Mouse (Mus musculus) intestine, postnatal 0 days (tissue): ENCODE results near the gene Ssbp3. TPM values are rescaled to one million over a fixed set of nuclear protein-coding genes. Genes with fewer than 3 reads are reported as not detected.

Source experiments
- ATAC-seq: fragments of 200-750 bp; cut with Nextera tagmentation; 2 replicates; pipeline ENCODE4 v1.8.0; 2017; ENCODE audit warnings: mild to moderate bottlenecking, moderate TSS enrichment, moderate library complexity
- H3K27ac ChIP-seq: fragments of 300-500 bp; sonication (generic); 2 replicates; pipeline ENCODE4 v1.5.1; 2014; ENCODE audit warnings: mild to moderate bottlenecking, low read depth, low read length, moderate library complexity
- H3K27me3 ChIP-seq: fragments of 300-500 bp; sonication (generic); replicated peaks from 2 replicates; pipeline ENCODE4 v1.6.1; 2014; ENCODE audit warnings: low read length, mixed read lengths; ENCODE audit not compliant: control insufficient read depth, insufficient read depth
- H3K36me3 ChIP-seq: fragments of 300-500 bp; sonication (generic); 2 replicates; pipeline ENCODE4 v1.6.1; 2014; ENCODE audit warnings: mild to moderate bottlenecking, moderate library complexity; ENCODE audit not compliant: control insufficient read depth, insufficient read depth
- H3K4me1 ChIP-seq: fragments of 300-500 bp; sonication (generic); replicated peaks from 2 replicates; pipeline ENCODE4 v1.6.1; 2014; ENCODE audit warnings: antibody characterized with exemption, low read length, mixed read lengths; ENCODE audit not compliant: control insufficient read depth, insufficient read depth
- H3K4me2 ChIP-seq: fragments of 300-500 bp; sonication (generic); replicated peaks from 2 replicates; pipeline ENCODE4 v1.6.1; 2014; ENCODE audit warnings: low read depth, mild to moderate bottlenecking, moderate library complexity
- H3K4me3 ChIP-seq: fragments of 300-500 bp; sonication (generic); 2 replicates; pipeline ENCODE4 v1.5.1; 2014; ENCODE audit warnings: low read depth, low read length
- H3K9ac ChIP-seq: fragments of 300-500 bp; sonication (generic); 2 replicates; pipeline ENCODE4 v1.6.1; 2014; ENCODE audit warnings: mild to moderate bottlenecking, low read depth, low read length
- H3K9me3 ChIP-seq: fragments of 300-500 bp; sonication (generic); 2 replicates; pipeline ENCODE4 v1.6.1; 2016; ENCODE audit warnings: mixed run types; ENCODE audit not compliant: control insufficient read depth
- CTCF ChIP-seq: sonication (generic); IDR thresholded peaks from 2 replicates; pipeline ENCODE4 v1.5.1; 2016; ENCODE audit warnings: low read depth, mild to moderate bottlenecking, control low read depth, antibody characterized with exemption, moderate library complexity
- WGBS: fragments of 180-500 bp; shearing (Covaris S2); extraction: QIAGEN DNeasy Blood & Tissue Kit; methylation state at CpG from one replicate; pipeline ENCODE4 v1.1.7; 2014; 5-methylcytosine and 5-hydroxymethylcytosine counted together
- polyA plus RNA-seq: library from polyadenylated mRNA; unstranded; fragments of >200 nt; fragmentation: Nextera tagmentation; extraction: Ambion mirVana; gene quantifications from 2 replicates; pipeline ENCODE4 v1.2.1, GENCODE M21; 2015

The Ssbp3 gene
- polyA plus RNA-seq, 1 experiment from 2014 or later, result 45.2 TPM

- ATAC-seq, result peak; percentile 19; the same call in 1 of the 2 replicates
- Histone ChIP-seq H3K4me3 (0 out of 2 replicates have a peak overlapping the region, but pooled peaks have one; percentile 96), H3K9ac (no peak overlapping the region), H3K36me3 (no peaks in the 10 kb centered on the region), H3K4me2 (peak overlapping the region; percentile 99), H3K9me3 (no peaks in the 10 kb centered on the region), H3K27me3 (no peaks in the 10 kb centered on the region), H3K4me1 (0 out of 2 replicates have a peak, but pooled peaks cover 16% of the 10 kb centered on the region), H3K27ac (peak overlapping the region; percentile 82)
- 14% methylated on average over 10 of the region's 10 CpGs for WGBS
- TF ChIP-seq CTCF, result 0 out of 2 replicates have a peak, but pooled peaks have one; percentile 1
These were observed 1.4 kb upstream of the Ssbp3 start for GRCm38 (mm10) chr4:106908950-106909751.

GRCm38 (mm10) chr4:106909797-106910196 lies 704 bp upstream of the Ssbp3 start:
- Histone ChIP-seq H3K27me3 (no peaks in the 10 kb centered on the region), H3K4me1 (0 out of 2 replicates have a peak, but pooled peaks cover 16% of the 10 kb centered on the region), H3K36me3 (peaks cover under 1% of the 10 kb centered on the region; the same call in 1 of the 2 replicates), H3K27ac (peak overlapping the region; percentile 82), H3K9me3 (no peaks in the 10 kb centered on the region), H3K4me3 (peak overlapping the region; percentile 96; the same call in 1 of the 2 replicates), H3K4me2 (peak overlapping the region; percentile 99), H3K9ac (no peak overlapping the region)
- 1% methylated on average over 6 of the region's 6 CpGs for WGBS
- no peak for TF ChIP-seq CTCF
- no peak for ATAC-seq

- H3K4me1 ChIP-seq, result 0 out of 2 replicates have a peak, but pooled peaks cover 16% of the 10 kb centered on the region
- H3K4me3 ChIP-seq, result peak overlapping the region; percentile 96
- no peak for TF ChIP-seq CTCF
- WGBS, result under 1% methylated on average over 86 of the region's 89 CpGs
- ATAC-seq, result peak; percentile 90
- peaks cover 15% of the 10 kb centered on the region for H3K36me3 ChIP-seq
- H3K9ac ChIP-seq, result peak overlapping the region; percentile 89
- no peaks in the 10 kb centered on the region for H3K9me3 ChIP-seq
- peak overlapping the region; percentile 99 for H3K4me2 ChIP-seq
- no peaks in the 10 kb centered on the region for H3K27me3 ChIP-seq
- peak overlapping the region; percentile 92 for H3K27ac ChIP-seq
These were observed 823 bp downstream of the Ssbp3 start for GRCm38 (mm10) chr4:106911246-106911801.

- Histone ChIP-seq H3K36me3 (peaks cover 23% of the 10 kb centered on the region), H3K9ac (peak overlapping the region; percentile 89), H3K4me1 (0 out of 2 replicates have a peak, but pooled peaks cover 16% of the 10 kb centered on the region), H3K4me3 (peak overlapping the region; percentile 96), H3K27ac (peak overlapping the region; percentile 92), H3K4me2 (peak overlapping the region; percentile 99), H3K9me3 (no peaks in the 10 kb centered on the region), H3K27me3 (no peaks in the 10 kb centered on the region)
- no peak for ATAC-seq
- under 1% methylated on average over 50 of the region's 73 CpGs for WGBS
- peak; percentile 28; the same call in 1 of the 2 replicates for TF ChIP-seq CTCF
These were observed 1.6 kb downstream of the Ssbp3 start for GRCm38 (mm10) chr4:106911951-106912688.

- Histone ChIP-seq H3K9me3 (no peaks in the 10 kb centered on the region), H3K4me2 (peak overlapping the region; percentile 99), H3K27ac (no peak overlapping the region), H3K4me1 (0 out of 2 replicates have a peak, but pooled peaks cover 13% of the 10 kb centered on the region), H3K27me3 (no peaks in the 10 kb centered on the region), H3K9ac (peak overlapping the region; percentile 89), H3K36me3 (peaks cover 29% of the 10 kb centered on the region), H3K4me3 (peak overlapping the region; percentile 96)
- ATAC-seq, result no peak
- no peak for TF ChIP-seq CTCF
- WGBS, result 15% methylated on average over 6 of the region's 6 CpGs
These were observed 2.2 kb downstream of the Ssbp3 start for GRCm38 (mm10) chr4:106912689-106913041.
